Mouse (Mus musculus) heart, adult 18-20 months (tissue): Measurements from ENCODE around the gene Olfr370. TPM values are rescaled to one million over a fixed set of nuclear protein-coding genes. Genes with fewer than 3 reads are reported as not detected.
"Not testable (repeated sequence)": the region's sequence is repeated elsewhere in the genome, so short reads cannot be mapped to it uniquely, and the experiment has no call there.

Experiments
- DNase-seq, 2 experiments: peaks; one replicate each; pipeline ENCODE4 v3.0.0; 2021 to 2022; ENCODE audit warnings: mixed read lengths in 1 of 2
- long read RNA-seq, 2 experiments: library from polyadenylated mRNA; stranded (forward); transcript quantifications; one replicate each; pipeline ENCODE4 v2.0.0; 2021
- total RNA-seq, 2 experiments: library from RNA; stranded (reverse); gene quantifications; 2 replicates each; pipeline ENCODE4 v1.2.3; 2021

Gene Olfr370
- total RNA-seq, result not detected
- long read RNA-seq, experiment 1, result 0 reads
- long read RNA-seq, experiment 2, result 0 reads

- DNase-seq, result no peak
These were observed at the start of gene Olfr370 for GRCm38 (mm10) chr8:83535736-83536135. Olfr370 (plus strand) TSS chr8:83535780.

GRCm38 (mm10) chr8:83511696-83512095 lies 23.9 kb upstream of the Olfr370 start:
- DNase-seq, result peak; percentile 2 to 24

GRCm38 (mm10) chr8:83520432-83520831 lies 15.1 kb upstream of the Olfr370 start:
- no peak for DNase-seq

DNA sequence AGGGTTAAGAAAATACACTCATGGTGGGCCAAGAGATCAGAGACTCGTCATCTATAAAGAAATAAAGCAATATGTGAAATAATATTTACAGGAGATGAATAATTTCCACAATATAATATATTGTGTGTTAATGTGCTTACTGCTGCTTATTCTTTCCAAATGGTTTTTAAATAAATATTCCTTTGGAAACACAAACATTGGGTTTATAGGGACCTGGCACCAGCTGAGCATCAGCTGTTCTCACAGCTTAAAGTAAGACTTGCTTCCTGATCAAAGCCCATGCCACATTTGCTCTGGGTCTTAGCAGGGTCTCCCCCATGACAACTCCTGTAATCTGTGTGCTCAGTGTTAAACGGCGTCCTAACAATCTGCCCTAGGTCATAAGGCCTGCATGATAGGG lies 14.7 kb upstream of the Olfr370 start:
- not testable (repeated sequence) for DNase-seq

DNA sequence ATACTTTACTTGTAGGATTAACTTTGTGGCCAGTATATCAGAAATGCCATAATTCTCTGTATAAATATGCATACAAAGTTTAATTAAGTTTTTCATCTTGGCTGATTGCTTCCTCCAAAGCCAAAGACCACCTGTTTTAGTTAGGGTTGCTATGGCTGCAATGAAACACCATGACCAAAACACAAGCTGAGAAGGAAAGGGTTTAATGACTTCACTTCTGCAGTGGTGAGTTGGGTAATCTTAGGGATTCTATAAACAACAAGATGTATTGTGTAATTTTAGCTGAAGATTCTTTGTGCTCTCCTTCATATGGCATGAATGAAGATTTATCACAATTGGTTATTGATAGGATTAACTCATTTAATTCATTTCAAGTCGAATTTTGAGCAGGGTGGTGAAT lies 14.3 kb upstream of the Olfr370 start:
- DNase-seq, result no peak

GRCm38 (mm10) chr8:83534802-83535201 lies 778 bp upstream of the Olfr370 start:
- no peak for DNase-seq

DNA sequence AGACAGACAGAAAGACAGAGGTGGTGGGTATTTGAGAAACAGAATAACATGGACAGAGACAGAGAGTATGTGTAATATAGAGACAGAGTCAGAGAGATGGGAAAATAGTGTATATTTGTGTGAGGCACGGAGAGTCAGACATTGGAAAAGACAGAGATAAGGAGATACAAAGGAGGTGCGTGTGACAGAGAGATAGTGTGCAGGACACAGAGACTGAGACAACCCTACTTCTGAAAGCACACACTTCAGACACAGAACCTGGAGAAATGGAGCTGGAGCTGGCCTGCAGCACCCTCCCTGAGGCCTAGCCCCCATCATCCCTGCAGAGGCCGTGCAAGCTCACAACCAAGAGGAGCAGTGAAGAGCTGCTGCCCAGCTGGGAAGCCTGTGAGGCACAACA lies 27.1 kb downstream of the Olfr370 start:
- DNase-seq, result no peak

DNA sequence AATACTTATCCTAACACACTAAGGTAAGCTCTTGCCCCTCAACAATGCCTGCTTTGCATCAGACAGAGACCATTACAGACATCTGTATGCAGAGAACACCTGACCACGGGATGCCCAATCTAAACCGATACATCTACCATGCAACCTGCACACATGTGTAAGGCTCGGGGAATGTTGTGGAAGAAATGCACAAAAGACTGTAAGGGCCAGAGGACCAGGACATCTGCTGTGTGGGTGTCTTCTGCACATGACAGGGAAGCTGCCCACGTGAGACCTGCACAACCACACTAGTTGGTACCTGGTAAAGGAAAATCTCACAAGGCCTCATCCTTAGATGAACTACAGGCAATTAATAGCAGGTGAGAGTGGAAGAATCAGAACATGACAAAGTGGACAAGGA lies 27.7 kb downstream of the Olfr370 start:
- no peak for DNase-seq

GRCm38 (mm10) chr8:83565731-83566375 lies 30.3 kb downstream of the Olfr370 start:
- peak in 1 of 2 experiments; percentile 11 for DNase-seq

- peak; percentile 96 to 98 for DNase-seq
These were observed 31.2 kb downstream of the Olfr370 start, which contains the start of gene Ndufb7 for GRCm38 (mm10) chr8:83566469-83567395. Ndufb7 (plus strand) TSS chr8:83566671.

- no peak for DNase-seq
These were observed 32.1 kb downstream of the Olfr370 start for GRCm38 (mm10) chr8:83567668-83568067.

DNA sequence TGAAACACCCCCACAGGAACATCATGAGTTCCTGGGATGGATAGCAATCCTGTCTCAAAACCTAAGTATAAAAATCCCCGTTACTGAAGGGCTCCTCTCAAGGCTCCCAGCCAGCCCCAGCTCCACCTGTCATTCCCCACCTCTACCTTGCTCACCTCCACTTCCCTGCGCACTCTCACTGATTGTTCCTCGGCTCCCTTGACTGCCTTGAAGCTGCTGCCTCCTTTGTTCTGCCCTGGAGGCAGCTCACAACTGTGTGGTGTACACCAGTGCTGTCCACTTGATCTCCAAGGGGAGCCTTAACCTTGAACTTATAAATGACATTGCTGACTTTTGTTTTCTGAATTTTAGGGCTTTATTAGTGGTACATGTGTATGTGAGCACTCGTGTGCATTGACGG lies 32.5 kb downstream of the Olfr370 start:
- peak in 1 of 2 experiments; percentile 6 for DNase-seq

DNA sequence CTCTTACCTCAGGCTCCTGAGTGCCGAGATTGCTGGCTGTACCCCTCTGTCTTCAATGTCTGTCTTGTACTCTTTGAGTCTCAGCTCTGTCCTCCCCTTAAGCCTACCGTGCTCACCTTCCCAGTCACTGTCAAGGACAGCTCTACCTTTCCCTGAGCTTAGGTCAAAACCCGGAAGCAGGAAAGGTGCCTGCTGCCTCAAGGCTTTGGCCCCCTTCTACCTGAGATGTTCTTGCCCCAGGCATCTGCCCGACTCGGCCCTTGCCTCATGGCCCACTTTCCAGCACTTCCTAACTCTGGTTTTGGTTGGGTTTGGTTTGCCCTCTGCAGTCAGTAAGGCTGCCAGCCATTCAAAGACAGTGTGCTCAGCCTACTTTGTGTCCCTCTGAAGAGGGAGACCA lies 33.2 kb downstream of the Olfr370 start:
- peak in 1 of 2 experiments; percentile 3 for DNase-seq

DNA sequence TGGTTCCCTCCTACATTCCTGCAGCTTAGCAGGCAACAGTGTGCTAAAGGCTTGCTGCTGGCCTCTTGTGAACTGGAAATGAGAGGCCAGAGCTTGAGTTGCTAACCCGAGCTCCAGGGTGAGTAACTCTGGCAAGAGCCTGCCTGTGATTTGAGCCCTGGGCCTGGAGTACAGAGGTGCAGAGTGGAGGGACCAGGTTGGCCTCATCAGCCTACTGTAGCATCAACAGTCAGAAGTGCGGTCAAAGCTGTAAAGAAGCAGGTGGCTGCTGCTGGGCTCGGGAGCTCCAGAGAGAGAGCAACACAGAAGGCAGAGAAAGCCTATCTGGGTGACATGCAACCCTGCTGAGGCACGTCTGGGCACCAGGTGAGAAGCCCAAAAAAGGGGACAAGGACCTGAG lies 33.6 kb downstream of the Olfr370 start:
- DNase-seq, result peak in 1 of 2 experiments; percentile 7

DNA sequence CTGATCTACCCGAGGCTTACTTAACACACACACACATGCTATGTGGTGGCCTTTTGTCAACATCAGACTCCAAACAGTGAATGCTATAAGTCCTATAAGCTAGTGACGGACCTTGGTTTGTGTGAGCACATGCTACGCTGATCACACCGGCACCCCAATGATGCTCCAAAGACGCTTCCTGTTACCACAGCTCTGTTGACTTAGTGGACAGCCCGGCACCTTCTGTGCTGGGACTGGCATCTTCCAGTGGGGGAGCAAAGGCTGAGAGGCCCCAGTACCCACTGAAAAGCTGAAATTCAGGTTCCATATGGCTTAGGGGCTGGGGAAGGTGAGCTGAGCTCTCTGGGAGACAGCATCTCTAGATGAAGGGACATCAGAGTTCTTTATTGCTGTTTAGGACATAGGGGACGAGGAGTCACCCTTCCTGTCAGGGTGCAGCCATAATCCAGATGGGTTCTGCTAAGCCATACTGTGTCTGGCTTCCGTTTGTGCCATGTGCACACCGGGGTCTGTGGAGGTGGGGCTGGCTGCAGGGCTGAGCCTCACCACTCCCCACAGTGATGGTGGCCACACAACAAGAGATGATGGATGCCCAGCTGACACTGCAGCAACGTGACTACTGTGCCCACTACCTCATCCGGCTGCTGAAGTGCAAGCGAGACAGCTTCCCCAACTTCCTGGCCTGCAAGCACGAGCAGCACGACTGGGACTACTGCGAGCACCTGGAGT lies 34.9 kb downstream of the Olfr370 start:
- peak in 1 of 2 experiments; percentile 2 for DNase-seq

- not testable (repeated sequence) for DNase-seq
These were observed 35.4 kb downstream of the Olfr370 start for GRCm38 (mm10) chr8:83571001-83571340.

DNA sequence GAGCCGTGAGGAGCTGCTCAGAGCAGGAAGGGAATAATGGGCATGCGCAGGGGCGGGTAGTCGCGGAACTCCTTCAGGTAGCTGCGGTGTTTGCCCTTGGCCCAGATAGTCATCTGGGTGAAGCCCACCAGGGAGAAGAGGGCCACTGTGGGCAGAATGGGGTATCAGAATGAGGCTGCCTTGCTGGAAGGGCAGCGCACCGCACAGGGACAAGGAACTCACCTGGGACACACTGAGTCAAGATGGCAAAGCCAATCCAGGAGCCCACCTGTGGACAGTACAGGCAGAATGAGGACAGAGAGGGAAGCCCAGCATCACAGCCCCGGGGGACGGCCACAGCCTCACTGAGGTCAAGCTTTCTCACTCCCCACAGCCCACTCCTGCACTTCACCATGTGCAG lies 36.2 kb downstream of the Olfr370 start:
- peak in 1 of 2 experiments; percentile 3 for DNase-seq

DNA sequence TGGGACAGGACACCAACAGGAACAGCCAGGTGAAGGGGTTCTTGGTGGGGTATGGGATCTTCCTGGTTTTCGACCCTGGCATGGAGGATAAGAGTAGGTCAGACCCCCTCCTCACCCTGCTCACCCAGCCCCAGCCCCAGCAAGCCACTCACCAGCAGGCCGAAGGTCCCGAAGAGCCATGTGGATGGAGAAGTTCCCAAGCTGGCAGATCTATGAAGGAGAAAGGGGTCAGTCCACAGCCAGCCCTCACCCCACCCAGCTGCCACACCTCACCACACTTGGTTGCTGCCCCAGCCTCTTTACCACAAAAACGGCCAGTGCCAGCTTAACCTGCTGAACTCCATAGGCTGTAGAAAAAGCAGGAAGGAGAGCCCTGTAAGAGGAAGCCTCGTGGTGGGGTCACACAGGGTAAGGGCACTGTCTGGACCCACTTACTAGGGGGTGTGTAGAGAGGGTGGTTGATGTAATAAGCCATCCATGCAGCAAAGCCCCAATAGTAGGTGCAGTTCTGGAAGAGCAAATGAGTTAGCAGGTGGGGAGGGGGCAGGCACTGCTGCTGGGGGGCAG lies 36.7 kb downstream of the Olfr370 start:
- DNase-seq, result peak in 1 of 2 experiments; percentile 11

- DNase-seq, result peak; percentile 67 to 71
These were observed 37.7 kb downstream of the Olfr370 start for GRCm38 (mm10) chr8:83573140-83573875.

- DNase-seq, result peak; percentile 63 to 66
These were observed 39.2 kb downstream of the Olfr370 start for GRCm38 (mm10) chr8:83574631-83575315.
